Mouse (Mus musculus): ENCODE data around the gene Wdr83os. TPM values are rescaled to one million over a fixed set of nuclear protein-coding genes. Genes with fewer than 3 reads are reported as not detected.

Wdr83os gene
- polyA plus RNA-seq, 1 experiment from 2014 or later: 146 TPM

DNA sequence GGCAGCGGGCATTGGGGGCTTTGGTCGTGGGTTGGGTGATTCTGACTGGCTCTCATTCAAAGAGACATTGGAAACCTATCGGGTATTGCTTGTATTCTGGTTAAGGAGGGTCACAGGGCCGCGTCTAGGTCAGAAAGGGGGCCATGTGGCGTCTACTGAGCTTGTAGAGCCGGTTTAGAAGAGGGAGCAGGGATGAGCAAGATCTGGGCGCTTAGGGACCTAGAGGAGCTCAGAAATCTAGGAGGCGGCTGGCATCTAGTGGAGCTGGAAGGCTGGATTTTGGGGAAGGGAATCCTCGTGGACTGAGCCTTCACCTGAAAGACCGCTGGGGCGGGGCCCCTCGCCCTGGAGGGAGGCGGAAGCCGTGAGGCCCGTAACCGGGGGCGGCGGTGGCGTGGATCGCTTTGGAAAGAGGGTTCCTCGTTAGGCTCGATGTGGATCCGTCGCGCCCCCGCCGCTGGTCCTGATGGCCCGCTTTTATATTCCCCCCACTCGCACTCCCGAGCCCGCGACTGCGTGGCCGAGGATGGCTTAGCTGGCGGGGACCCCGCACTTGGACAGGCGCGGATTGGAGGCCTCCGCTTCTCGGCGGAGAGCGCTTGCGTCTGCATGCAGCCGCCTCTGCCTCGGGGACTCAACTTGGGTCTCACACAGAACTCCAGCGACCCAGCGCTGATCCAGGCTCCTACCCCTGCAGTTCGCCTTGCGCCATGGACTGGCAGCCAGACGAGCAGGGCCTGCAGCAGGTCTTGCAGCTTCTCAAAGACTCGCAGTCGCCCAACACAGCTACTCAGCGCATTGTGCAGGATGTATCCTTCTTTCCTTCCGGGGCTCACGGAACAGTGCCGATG is 42.6 kb upstream of the Wdr83os start:
- Histone ChIP-seq H3K27ac (ENCODE audit: low read length) (peak overlapping the region; percentile 100), H3K36me3 (ENCODE audit: control insufficient read depth, insufficient read depth, low read length) (peaks cover 8% of the 10 kb centered on the region), H3K4me2 (ENCODE audit: low read depth, low read length) (peak overlapping the region; percentile 88), H3K4me1 (ENCODE audit: control insufficient read depth, insufficient read depth, low read length) (peaks cover 16% of the 10 kb centered on the region), H3K9ac (ENCODE audit: low read depth, low read length) (peak overlapping the region; percentile 99), H3K4me3 (ENCODE audit: low read length) (peak overlapping the region; percentile 84), H3K27me3 (replicated peaks; ENCODE audit: control insufficient read depth, insufficient read depth, low read length) (no peaks in the 10 kb centered on the region), H3K9me3 (ENCODE audit: control insufficient read depth, low read length) (no peaks in the 10 kb centered on the region)
- peak; percentile 29 for ATAC-seq
- under 1% methylated on average over 57 of the region's 57 CpGs for WGBS

DNA sequence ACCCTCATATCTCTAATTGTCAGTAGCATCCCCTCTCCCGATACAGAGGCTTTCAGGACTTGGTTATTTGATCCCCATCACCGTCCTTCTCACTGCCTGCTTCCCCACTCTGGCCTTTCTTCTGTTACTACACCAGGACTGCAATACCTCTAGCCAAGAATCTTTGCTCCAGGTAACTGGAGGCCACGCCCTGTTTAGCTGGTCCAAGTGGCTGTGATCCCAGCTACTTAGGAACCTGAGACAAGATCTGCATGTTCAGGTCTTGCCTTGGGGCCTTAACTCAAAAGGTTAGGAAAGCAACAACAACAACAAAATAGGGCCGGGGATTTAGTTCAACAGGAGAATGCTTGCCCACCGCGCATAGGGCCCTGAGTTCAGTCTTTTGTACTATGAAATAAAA is 36.9 kb upstream of the Wdr83os start:
- Histone ChIP-seq H3K4me3 (ENCODE audit: low read length) (no peak overlapping the region), H3K9ac (ENCODE audit: low read depth, low read length) (no peak overlapping the region), H3K4me1 (ENCODE audit: control insufficient read depth, insufficient read depth, low read length) (peaks cover 4% of the 10 kb centered on the region), H3K9me3 (ENCODE audit: control insufficient read depth, low read length) (no peaks in the 10 kb centered on the region), H3K27me3 (replicated peaks; ENCODE audit: control insufficient read depth, insufficient read depth, low read length) (no peaks in the 10 kb centered on the region), H3K4me2 (ENCODE audit: low read depth, low read length) (no peak overlapping the region), H3K27ac (ENCODE audit: low read length) (no peak overlapping the region), H3K36me3 (ENCODE audit: control insufficient read depth, insufficient read depth, low read length) (peaks cover 29% of the 10 kb centered on the region)
- no peak for ATAC-seq
- 89% methylated on average over 6 of the region's 6 CpGs for WGBS

DNA sequence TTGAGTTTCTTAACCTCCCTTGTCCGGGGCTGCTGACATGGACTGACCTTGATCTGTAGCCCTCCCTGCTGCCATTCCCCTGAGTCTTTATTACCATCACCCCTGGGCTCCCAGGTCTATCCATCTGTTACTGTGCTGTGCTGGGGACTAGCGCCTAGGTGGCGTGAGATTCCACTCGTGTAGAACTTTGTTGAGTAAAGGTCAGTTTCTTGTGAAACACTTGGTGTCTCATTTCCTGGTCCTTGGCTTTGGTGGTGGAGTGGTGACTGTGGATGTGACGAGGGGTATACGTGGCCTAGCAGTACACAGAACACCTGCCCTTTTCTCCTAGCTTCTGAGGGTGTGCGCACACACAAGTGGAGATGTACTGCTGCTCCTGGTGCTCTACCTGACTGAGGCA is 23.2 kb upstream of the Wdr83os start:
- H3K4me1 ChIP-seq (ENCODE audit: control insufficient read depth, insufficient read depth, low read length): peaks cover 6% of the 10 kb centered on the region
- H3K27ac ChIP-seq (ENCODE audit: low read length): no peak overlapping the region
- no peaks in the 10 kb centered on the region for H3K9me3 ChIP-seq (ENCODE audit: control insufficient read depth, low read length)
- H3K4me3 ChIP-seq (ENCODE audit: low read length): no peak overlapping the region
- H3K4me2 ChIP-seq (ENCODE audit: low read depth, low read length): no peak overlapping the region
- WGBS: 76% methylated on average over 7 of the region's 7 CpGs
- no peak for ATAC-seq
- no peak overlapping the region for H3K9ac ChIP-seq (ENCODE audit: low read depth, low read length)
- peaks cover 39% of the 10 kb centered on the region for H3K36me3 ChIP-seq (ENCODE audit: control insufficient read depth, insufficient read depth, low read length)
- H3K27me3 ChIP-seq (replicated peaks; ENCODE audit: control insufficient read depth, insufficient read depth, low read length): no peaks in the 10 kb centered on the region

DNA sequence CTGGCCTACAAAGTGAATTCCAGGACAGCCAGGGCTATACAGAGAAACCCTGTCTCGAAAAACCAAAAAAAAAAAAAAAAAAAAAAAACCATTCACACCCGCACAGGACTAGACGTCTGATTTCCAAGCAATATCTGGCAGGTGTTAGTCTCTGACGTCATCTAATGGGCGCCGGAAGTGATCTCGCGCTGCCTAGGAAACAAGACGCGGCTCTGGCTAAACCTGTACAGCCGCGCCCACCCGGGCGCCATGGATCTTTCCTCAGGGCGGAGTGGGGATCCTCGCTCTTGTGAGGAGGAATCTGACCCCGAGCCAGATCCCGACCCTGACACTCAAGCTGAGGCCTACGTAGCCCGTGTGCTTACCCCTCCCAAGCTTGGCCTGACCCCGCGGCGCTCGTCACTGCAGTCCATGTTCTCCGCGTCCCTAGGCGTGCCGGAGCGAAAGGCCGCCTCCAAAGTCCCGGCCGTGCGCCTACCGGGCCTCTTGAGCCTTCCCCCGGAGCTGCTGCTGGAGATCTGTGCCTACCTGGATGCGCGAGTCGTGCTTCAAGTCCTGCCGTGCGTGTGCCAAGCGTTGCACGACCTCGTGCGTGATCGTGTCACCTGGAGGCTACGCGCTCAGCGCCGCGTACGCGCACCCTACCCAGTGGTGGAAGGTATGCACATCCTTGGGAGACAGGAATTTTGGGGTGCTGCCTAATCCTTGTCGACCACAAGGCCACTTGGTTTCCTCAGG is 20.5 kb upstream of the Wdr83os start, which contains the start of gene Fbxw9:
Fbxw9 (plus strand) TSS at position 177 of the 738 bp plus-strand sequence.
- Histone ChIP-seq H3K4me2 (ENCODE audit: low read depth, low read length) (peak within 1 kb of the TSS; percentile 94), H3K9ac (ENCODE audit: low read depth, low read length) (peak within 1 kb of the TSS; percentile 74), H3K36me3 (ENCODE audit: control insufficient read depth, insufficient read depth, low read length) (peaks cover 15% of the 10 kb centered on the region; the same call in 1 of the 2 replicates), H3K27ac (ENCODE audit: low read length) (0 out of 2 replicates have a peak within 1 kb of the TSS, but pooled peaks have one; percentile 9), H3K4me1 (ENCODE audit: control insufficient read depth, insufficient read depth, low read length) (peaks cover 6% of the 10 kb centered on the region), H3K27me3 (replicated peaks; ENCODE audit: control insufficient read depth, insufficient read depth, low read length) (no peaks in the 10 kb centered on the region), H3K4me3 (ENCODE audit: low read length) (peak within 1 kb of the TSS; percentile 67), H3K9me3 (ENCODE audit: control insufficient read depth, low read length) (no peaks in the 10 kb centered on the region)
- under 1% methylated on average over 52 of the region's 53 CpGs for WGBS
- peak; percentile 91 for ATAC-seq

DNA sequence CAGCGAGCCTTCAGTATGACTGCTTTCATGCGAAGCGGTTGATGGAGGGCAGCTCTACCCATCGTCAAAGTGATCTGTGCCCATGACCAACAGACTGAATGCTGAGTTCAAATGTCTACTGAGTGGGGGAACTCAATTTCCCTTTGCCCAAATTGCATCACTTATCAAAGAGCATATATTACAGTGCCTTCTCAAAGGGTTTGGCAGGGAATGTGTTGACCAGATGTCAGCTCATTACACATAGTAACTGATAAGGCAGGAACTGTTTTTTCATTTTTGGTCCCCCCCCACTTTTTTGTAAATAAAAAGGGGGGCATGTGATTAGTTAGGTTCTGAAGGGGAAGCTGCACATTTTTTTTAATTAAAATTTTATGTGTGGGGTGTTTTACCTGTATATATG is 17.9 kb upstream of the Wdr83os start:
- no peaks in the 10 kb centered on the region; the same call in 1 of the 2 replicates for H3K36me3 ChIP-seq (ENCODE audit: control insufficient read depth, insufficient read depth, low read length)
- H3K4me3 ChIP-seq (ENCODE audit: low read length): no peak overlapping the region
- no peaks in the 10 kb centered on the region for H3K9me3 ChIP-seq (ENCODE audit: control insufficient read depth, low read length)
- no peaks in the 10 kb centered on the region for H3K27me3 ChIP-seq (replicated peaks; ENCODE audit: control insufficient read depth, insufficient read depth, low read length)
- 91% methylated on average over 4 of the region's 4 CpGs for WGBS
- ATAC-seq: no peak
- H3K9ac ChIP-seq (ENCODE audit: low read depth, low read length): no peak overlapping the region
- H3K4me1 ChIP-seq (ENCODE audit: control insufficient read depth, insufficient read depth, low read length): peaks cover 6% of the 10 kb centered on the region
- H3K27ac ChIP-seq (ENCODE audit: low read length): no peak overlapping the region
- no peak overlapping the region for H3K4me2 ChIP-seq (ENCODE audit: low read depth, low read length)

DNA sequence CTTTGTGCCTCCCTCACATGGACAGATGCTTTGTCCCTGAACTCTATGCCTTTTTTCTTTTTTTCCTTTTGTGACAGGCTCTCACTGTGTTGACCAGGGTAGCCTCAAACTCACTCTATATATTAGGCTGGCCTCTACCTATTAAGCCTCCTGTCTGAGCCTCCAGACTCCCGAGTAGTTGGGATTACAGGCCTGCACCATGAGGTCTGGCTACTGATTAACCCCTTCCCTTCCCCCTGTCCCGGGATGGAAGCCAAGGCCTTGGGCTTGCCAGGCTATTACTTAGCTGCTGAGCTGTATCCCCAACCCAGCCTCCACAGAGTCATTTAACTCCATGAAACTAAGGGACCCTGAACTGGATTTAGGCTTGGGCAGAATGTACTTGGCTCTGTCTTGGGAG is 15.3 kb upstream of the Wdr83os start:
- no peaks in the 10 kb centered on the region for H3K9me3 ChIP-seq (ENCODE audit: control insufficient read depth, low read length)
- peak overlapping the region; percentile 68 for H3K27ac ChIP-seq (ENCODE audit: low read length)
- no peak overlapping the region for H3K4me2 ChIP-seq (ENCODE audit: low read depth, low read length)
- WGBS: 19% methylated on average over 2 of the region's 2 CpGs
- H3K9ac ChIP-seq (ENCODE audit: low read depth, low read length): 0 out of 2 replicates have a peak overlapping the region, but pooled peaks have one; percentile 45
- H3K36me3 ChIP-seq (ENCODE audit: control insufficient read depth, insufficient read depth, low read length): no peaks in the 10 kb centered on the region; the same call in 1 of the 2 replicates
- no peaks in the 10 kb centered on the region for H3K27me3 ChIP-seq (replicated peaks; ENCODE audit: control insufficient read depth, insufficient read depth, low read length)
- peaks cover 6% of the 10 kb centered on the region for H3K4me1 ChIP-seq (ENCODE audit: control insufficient read depth, insufficient read depth, low read length)
- no peak overlapping the region for H3K4me3 ChIP-seq (ENCODE audit: low read length)
- peak; percentile 62 for ATAC-seq

DNA sequence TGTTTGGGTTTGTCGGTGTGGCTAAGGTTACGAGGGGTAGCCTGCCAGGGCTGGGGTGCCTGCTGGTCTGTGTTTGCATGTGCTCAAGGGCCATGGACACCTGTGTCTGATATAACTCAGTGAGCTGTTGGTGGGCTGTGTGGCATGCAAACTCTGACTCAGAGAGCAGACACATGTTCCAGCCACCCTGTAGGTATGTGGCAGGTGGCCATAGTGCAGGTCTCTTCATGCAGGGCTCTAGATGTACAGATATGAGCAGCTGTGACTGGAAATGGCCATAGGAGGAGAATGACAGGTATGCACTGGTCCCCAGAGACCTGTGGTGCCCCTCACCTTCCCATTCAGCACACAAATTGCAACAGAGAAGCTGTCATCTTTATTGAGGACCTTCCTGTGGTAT is 13.4 kb upstream of the Wdr83os start:
- 96% methylated on average over 2 of the region's 2 CpGs for WGBS
- Histone ChIP-seq H3K9ac (ENCODE audit: low read depth, low read length) (no peak overlapping the region), H3K27me3 (replicated peaks; ENCODE audit: control insufficient read depth, insufficient read depth, low read length) (no peaks in the 10 kb centered on the region), H3K4me3 (ENCODE audit: low read length) (no peak overlapping the region), H3K4me1 (ENCODE audit: control insufficient read depth, insufficient read depth, low read length) (peaks cover 7% of the 10 kb centered on the region; the same call in 1 of the 2 replicates), H3K27ac (ENCODE audit: low read length) (no peak overlapping the region), H3K36me3 (ENCODE audit: control insufficient read depth, insufficient read depth, low read length) (no peaks in the 10 kb centered on the region; the same call in 1 of the 2 replicates), H3K9me3 (ENCODE audit: control insufficient read depth, low read length) (no peaks in the 10 kb centered on the region), H3K4me2 (ENCODE audit: low read depth, low read length) (no peak overlapping the region)
- no peak for ATAC-seq

DNA sequence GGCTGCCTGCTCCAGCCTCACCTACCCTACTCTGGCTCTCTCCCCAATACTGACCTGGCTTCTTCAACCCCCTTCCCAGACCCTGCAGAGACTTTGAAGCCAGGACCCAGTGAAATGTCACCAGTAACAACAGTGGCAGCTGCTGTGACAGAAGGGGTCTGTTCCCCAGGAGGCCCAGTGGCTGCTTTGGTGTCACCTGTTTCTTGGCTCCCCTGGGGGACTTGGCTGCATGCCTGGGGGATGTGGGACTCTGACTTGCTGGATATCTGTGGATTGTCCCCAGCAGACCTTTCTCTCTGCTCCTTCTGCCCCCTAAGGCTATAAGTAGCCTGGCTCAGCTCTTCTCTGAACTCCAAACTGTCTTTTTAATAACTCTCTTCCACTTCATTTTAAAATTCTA is 12.6 kb upstream of the Wdr83os start, which contains the start of gene Gm5741:
Gm5741 (minus strand) TSS at position 1 of the 400 bp plus-strand sequence.
- H3K36me3 ChIP-seq (ENCODE audit: control insufficient read depth, insufficient read depth, low read length): no peaks in the 10 kb centered on the region; the same call in 1 of the 2 replicates
- no peak within 1 kb of the TSS for H3K27ac ChIP-seq (ENCODE audit: low read length)
- H3K4me1 ChIP-seq (ENCODE audit: control insufficient read depth, insufficient read depth, low read length): peaks cover 11% of the 10 kb centered on the region; the same call in 1 of the 2 replicates
- H3K9me3 ChIP-seq (ENCODE audit: control insufficient read depth, low read length): no peaks in the 10 kb centered on the region
- H3K27me3 ChIP-seq (replicated peaks; ENCODE audit: control insufficient read depth, insufficient read depth, low read length): no peaks in the 10 kb centered on the region
- H3K4me3 ChIP-seq (ENCODE audit: low read length): no peak within 1 kb of the TSS
- H3K4me2 ChIP-seq (ENCODE audit: low read depth, low read length): no peak within 1 kb of the TSS
- H3K9ac ChIP-seq (ENCODE audit: low read depth, low read length): no peak within 1 kb of the TSS
- ATAC-seq: no peak

- Histone ChIP-seq H3K4me2 (ENCODE audit: low read depth, low read length) (peak overlapping the region; percentile 50), H3K27me3 (replicated peaks; ENCODE audit: control insufficient read depth, insufficient read depth, low read length) (no peaks in the 10 kb centered on the region), H3K36me3 (ENCODE audit: control insufficient read depth, insufficient read depth, low read length) (peaks cover 2% of the 10 kb centered on the region; the same call in 1 of the 2 replicates), H3K4me3 (ENCODE audit: low read length) (peak overlapping the region; percentile 91), H3K4me1 (ENCODE audit: control insufficient read depth, insufficient read depth, low read length) (peaks cover 13% of the 10 kb centered on the region; the same call in 1 of the 2 replicates), H3K9ac (ENCODE audit: low read depth, low read length) (peak overlapping the region; percentile 87), H3K9me3 (ENCODE audit: control insufficient read depth, low read length) (no peaks in the 10 kb centered on the region), H3K27ac (ENCODE audit: low read length) (peak overlapping the region; percentile 97)
- 73% methylated on average over 5 of the region's 5 CpGs for WGBS
- peak; percentile 25; the same call in 1 of the 2 replicates for ATAC-seq
Observed at GRCm38 (mm10) chr8:85071041-85071440, 9.5 kb upstream of the Wdr83os start.
